Mouse (Mus musculus): ENCODE measurements around the gene Kcnmb2. TPM values are rescaled to one million over a fixed set of nuclear protein-coding genes. Genes with fewer than 3 reads are reported as not detected.

Gene Kcnmb2
- polyA plus RNA-seq (2012; rRNA removed) = 3.2 TPM in 2 replicates

DNA sequence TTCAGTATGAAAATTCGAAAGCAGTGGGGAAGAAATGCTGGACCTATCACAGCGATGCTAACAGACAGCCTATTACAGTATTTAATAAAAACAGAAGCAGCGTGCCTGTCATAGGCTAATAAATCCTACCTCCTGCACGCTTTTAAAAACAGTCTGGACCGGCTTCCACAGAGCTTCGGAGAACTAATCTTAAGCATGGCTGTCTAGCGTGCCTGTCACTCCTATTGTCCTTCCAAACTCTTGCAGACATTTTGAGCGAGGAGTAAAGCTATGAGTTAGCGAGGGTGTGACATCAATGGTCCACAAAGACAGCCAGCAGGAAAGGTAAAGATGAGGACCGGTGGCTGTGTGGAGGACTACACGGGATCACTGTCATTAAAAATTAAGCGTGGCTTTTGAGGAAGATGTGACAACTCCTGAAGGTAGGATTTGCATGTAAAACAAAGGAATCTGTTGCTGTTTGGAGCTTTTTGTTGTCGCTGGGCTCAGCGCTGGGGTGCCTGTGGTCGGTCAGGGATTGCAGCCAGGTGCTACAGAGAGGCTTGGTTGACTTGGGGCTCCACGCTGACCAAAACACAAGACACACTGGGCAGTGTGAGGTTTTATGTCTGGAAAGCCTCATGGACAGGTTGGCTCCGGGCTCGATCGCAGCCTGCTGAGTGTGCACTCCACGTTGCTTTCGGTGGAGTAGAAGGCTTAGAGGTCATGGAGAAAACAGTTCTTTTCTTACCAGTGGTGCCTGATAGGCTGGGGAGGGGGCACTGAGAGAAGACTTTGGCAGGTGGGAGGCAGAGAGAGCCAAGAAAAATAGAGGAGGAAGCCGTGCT lies at the start of gene Kcnmb2:
Gene Kcnmb2, plus strand, starts transcription at position 4 of the 827 bp plus-strand sequence.

Data from central nervous system, embryonic 14 days (tissue).